In the genomic region with DNA sequence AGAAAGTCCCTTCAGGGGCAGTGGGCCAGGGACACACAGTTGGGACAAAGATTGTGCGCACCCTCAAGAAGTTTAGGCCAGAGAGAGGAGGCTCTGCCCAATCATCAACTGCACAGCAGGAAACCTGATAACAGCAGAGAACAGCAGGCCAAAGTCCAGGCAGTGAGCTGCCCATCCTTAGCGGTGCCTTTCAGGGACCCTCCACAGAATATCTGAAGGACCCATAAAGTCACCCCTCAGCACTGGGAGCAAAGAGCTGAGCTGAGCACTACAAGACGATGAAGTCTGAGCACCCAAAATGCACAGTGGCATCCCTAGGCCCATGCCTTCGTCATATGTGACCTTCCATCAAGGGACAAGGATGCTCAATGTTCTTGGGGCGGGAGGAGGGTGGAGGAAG, we compare ENCODE assay signal across 26 mouse cellular contexts. TPM values are rescaled to one million over a fixed set of nuclear protein-coding genes. Genes with fewer than 3 reads are reported as not detected.
DNase-seq lines count a peak whose midpoint lies in the region; ATAC-seq and TF ChIP-seq lines count a peak whose summit lies in the region.
"Had no signal": no experiment of that assay in that cellular context is flagged by ENCODE, and none has a peak within 500 bp of the region (broad histone marks: within the 10 kb centered on the region; RNA-seq: fewer than 3 reads in every experiment).

No protein-coding gene starts in this region.

- no peak for TF ChIP-seq CTCF in liver, adult 2 months (IDR thresholded peaks at IDR 0.05; ENCODE audit: low read depth, low read length)
- TF ChIP-seq CTCF in liver, postnatal 0 days (IDR thresholded peaks at IDR 0.05; ENCODE audit: low read depth) = no peak
- TF ChIP-seq CTCF in E14TG2a.4 (conservative IDR thresholded peaks at IDR 0.05; ENCODE audit: low read length) = no peak

- no peak for ATAC-seq in forebrain, embryonic 13.5 days
- no peak for ATAC-seq in forebrain, embryonic 11.5 days (replicated peaks; ENCODE audit: low FRiP score)
- ATAC-seq in liver, postnatal 0 days = no peak
- ATAC-seq in liver, embryonic 15.5 days (ENCODE audit: insufficient read depth) = no peak
- ATAC-seq: forebrain, embryonic 16.5 days; midbrain, embryonic 16.5 days; Patski had no signal

- H3K4me3 ChIP-seq in forebrain, embryonic 13.5 days = no peak overlapping the region
- no peak overlapping the region for H3K4me3 ChIP-seq in forebrain, embryonic 11.5 days (ENCODE audit: low read depth, low read length)
- no peak overlapping the region for H3K4me3 ChIP-seq in liver, adult 2 months (ENCODE audit: insufficient read depth, low read depth, low read length)
- no peak overlapping the region for H3K4me3 ChIP-seq in liver, postnatal 0 days (ENCODE audit: low read depth, low read length)
- H3K4me3 ChIP-seq in E14TG2a.4 (replicated peaks; ENCODE audit: low read length) = peak overlapping the region; percentile 64
- no peak overlapping the region for H3K4me3 ChIP-seq in liver, embryonic 15.5 days (replicated peaks)
- H3K4me3 ChIP-seq: embryonic facial prominence, embryonic 10.5 days; embryonic facial prominence, embryonic 15.5 days; megakaryocyte, embryonic 14.5 days had no signal

- TF ChIP-seq EP300 in liver, postnatal 0 days (IDR thresholded peaks at IDR 0.05; ENCODE audit: low read depth) = no peak

- peaks cover 75% of the 10 kb centered on the region for H3K27me3 ChIP-seq in forebrain, embryonic 13.5 days
- H3K27me3 ChIP-seq in forebrain, embryonic 11.5 days (ENCODE audit: control insufficient read depth, insufficient read depth, low read length) = peaks cover 55% of the 10 kb centered on the region
- no peaks in the 10 kb centered on the region for H3K27me3 ChIP-seq in liver, adult 2 months (ENCODE audit: control insufficient read depth, insufficient read depth, low read length)
- H3K27me3 ChIP-seq in liver, postnatal 0 days (ENCODE audit: insufficient read depth, low read length) = peaks cover 11% of the 10 kb centered on the region
- H3K27me3 ChIP-seq in E14TG2a.4 (ENCODE audit: insufficient read depth, low read length) = peaks cover 68% of the 10 kb centered on the region
- H3K27me3 ChIP-seq in liver, embryonic 15.5 days = peaks cover 37% of the 10 kb centered on the region
- H3K27me3 ChIP-seq: Patski had no signal

- H3K4me2 ChIP-seq in forebrain, embryonic 13.5 days = peak overlapping the region; percentile 22
- no peak overlapping the region for H3K4me2 ChIP-seq in forebrain, embryonic 11.5 days (ENCODE audit: low read depth, low read length, severe bottlenecking)
- no peak overlapping the region for H3K4me2 ChIP-seq in liver, postnatal 0 days (ENCODE audit: low read depth, low read length)
- H3K4me2 ChIP-seq in liver, embryonic 15.5 days = peak overlapping the region; percentile 10; the same call in 1 of the 2 replicates
- H3K4me2 ChIP-seq: embryonic facial prominence, embryonic 15.5 days; hindbrain, embryonic 14.5 days had no signal

- no peak for TF ChIP-seq POLR2A in liver, adult 2 months (IDR thresholded peaks at IDR 0.05; ENCODE audit: extremely low read depth, insufficient read depth, low read length)

- no peaks in the 10 kb centered on the region for H3K9me3 ChIP-seq in forebrain, embryonic 13.5 days (replicated peaks)
- H3K9me3 ChIP-seq in forebrain, embryonic 11.5 days (ENCODE audit: control insufficient read depth, low read length) = no peaks in the 10 kb centered on the region
- H3K9me3 ChIP-seq in liver, postnatal 0 days (ENCODE audit: low read length) = no peaks in the 10 kb centered on the region
- H3K9me3 ChIP-seq in E14TG2a.4 (ENCODE audit: low read length) = no peaks in the 10 kb centered on the region
- no peaks in the 10 kb centered on the region for H3K9me3 ChIP-seq in liver, embryonic 15.5 days (replicated peaks)
- H3K9me3 ChIP-seq: embryonic facial prominence, embryonic 10.5 days; embryonic facial prominence, embryonic 15.5 days; megakaryocyte, embryonic 14.5 days had no signal

- H3K36me3 ChIP-seq in forebrain, embryonic 13.5 days (ENCODE audit: poor library complexity, severe bottlenecking) = peaks cover 13% of the 10 kb centered on the region; the same call in 1 of the 2 replicates
- H3K36me3 ChIP-seq in forebrain, embryonic 11.5 days (ENCODE audit: control insufficient read depth, insufficient read depth, low read length) = no peaks in the 10 kb centered on the region; the same call in 1 of the 2 replicates
- H3K36me3 ChIP-seq in liver, adult 2 months (ENCODE audit: control insufficient read depth, insufficient read depth, low read length) = no peaks in the 10 kb centered on the region
- H3K36me3 ChIP-seq in liver, postnatal 0 days (replicated peaks; ENCODE audit: insufficient read depth, low read length) = no peaks in the 10 kb centered on the region; the same call in 1 of the 2 replicates
- peaks cover 47% of the 10 kb centered on the region for H3K36me3 ChIP-seq in E14TG2a.4 (ENCODE audit: insufficient read depth, low read length)
- no peaks in the 10 kb centered on the region for H3K36me3 ChIP-seq in liver, embryonic 15.5 days (replicated peaks)
- H3K36me3 ChIP-seq: embryonic facial prominence, embryonic 15.5 days had no signal

- peaks cover 92% of the 10 kb centered on the region for H3K4me1 ChIP-seq in forebrain, embryonic 13.5 days
- peaks cover 33% of the 10 kb centered on the region for H3K4me1 ChIP-seq in forebrain, embryonic 11.5 days (replicated peaks; ENCODE audit: control insufficient read depth, insufficient read depth, low read length)
- peaks cover 16% of the 10 kb centered on the region for H3K4me1 ChIP-seq in liver, adult 2 months (ENCODE audit: control insufficient read depth, insufficient read depth, low read length)
- 0 out of 2 replicates have a peak, but pooled peaks cover 11% of the 10 kb centered on the region for H3K4me1 ChIP-seq in liver, postnatal 0 days (ENCODE audit: insufficient read depth)
- H3K4me1 ChIP-seq in E14TG2a.4 (replicated peaks; ENCODE audit: low read depth, low read length) = peaks cover 93% of the 10 kb centered on the region
- peaks cover 24% of the 10 kb centered on the region for H3K4me1 ChIP-seq in liver, embryonic 15.5 days (replicated peaks)

- 84% methylated on average over 5 of the region's 5 CpGs for WGBS in forebrain, embryonic 13.5 days
- 84% methylated on average over 5 of the region's 5 CpGs for WGBS in forebrain, embryonic 11.5 days
- 68% methylated on average over 5 of the region's 5 CpGs for WGBS in liver, adult 2 months
- WGBS in liver, postnatal 0 days (ENCODE audit: insufficient replicate concordance) = 62% methylated on average over 5 of the region's 5 CpGs
- WGBS in liver, embryonic 15.5 days (ENCODE audit: insufficient replicate concordance) = 53% methylated on average over 5 of the region's 5 CpGs

- no peak overlapping the region; the same call in 1 of the 2 replicates for H3K9ac ChIP-seq in forebrain, embryonic 13.5 days
- H3K9ac ChIP-seq in forebrain, embryonic 11.5 days (ENCODE audit: low read length) = no peak overlapping the region
- no peak overlapping the region for H3K9ac ChIP-seq in liver, adult 2 months (ENCODE audit: low read depth, low read length)
- no peak overlapping the region for H3K9ac ChIP-seq in liver, postnatal 0 days (replicated peaks)
- no peak overlapping the region for H3K9ac ChIP-seq in liver, embryonic 15.5 days
- H3K9ac ChIP-seq: embryonic facial prominence, embryonic 15.5 days; hindbrain, embryonic 14.5 days had no signal

- DNase-seq in forebrain, embryonic 11.5 days (ENCODE audit: low spot score) = no peak
- DNase-seq in liver, adult 2 months (ENCODE audit: extremely low read depth, low read depth, low spot score) = peak; percentile 32
- no peak for DNase-seq in liver, postnatal 0 days
- DNase-seq in retina, postnatal 1 day = no peak
- DNase-seq: adrenal gland, postnatal 10 days; cerebellum, adult 8-10 months; cerebellum, postnatal 25 days; heart, postnatal 4 days; kidney, adult 8-10 months; kidney, postnatal 10 days; layer of hippocampus, postnatal 36 days; lung, postnatal 4 days; right cerebral cortex, adult 18-20 months; thymus, adult 18-20 months; thymus, postnatal 25 days had no signal

- H3K27ac ChIP-seq in forebrain, embryonic 13.5 days = no peak overlapping the region
- no peak overlapping the region for H3K27ac ChIP-seq in forebrain, embryonic 11.5 days (ENCODE audit: low read depth, low read length)
- peak overlapping the region; percentile 26; the same call in 1 of the 2 replicates for H3K27ac ChIP-seq in liver, adult 2 months (replicated peaks; ENCODE audit: insufficient read depth, low read depth, low read length)
- no peak overlapping the region for H3K27ac ChIP-seq in liver, postnatal 0 days (ENCODE audit: low read depth)
- H3K27ac ChIP-seq in liver, embryonic 15.5 days (replicated peaks) = no peak overlapping the region
- H3K27ac ChIP-seq: embryonic facial prominence, embryonic 10.5 days; embryonic facial prominence, embryonic 15.5 days; hindbrain, embryonic 14.5 days; stomach, postnatal 0 days had no signal

- peaks cover 14% of the 10 kb centered on the region; the same call in 1 of the 2 replicates for H3K79me2 ChIP-seq in liver, adult 2 months (ENCODE audit: control insufficient read depth, insufficient read depth, low read length)

RNA-seq across cellular contexts. Expression of a gene that starts 6.5 kb away (rescaled TPM):
- polyA plus RNA-seq in forebrain, embryonic 13.5 days (2015; fragmentation: Nextera tagmentation; extraction: Ambion mirVana) = 13.4 and 15.6 TPM in 2 replicates
- polyA plus RNA-seq in forebrain, embryonic 11.5 days (2014; fragmentation: Nextera tagmentation; extraction: Ambion mirVana) = 26.1 and 27.8 TPM in 2 replicates
- total RNA-seq in liver, adult 2 months (2014; rRNA removed) = 2.0 and 4.1 TPM in 2 replicates
- polyA plus RNA-seq in liver, adult 2 months (2012; rRNA removed) = 18.5 and 24.6 TPM in 2 replicates
- polyA plus RNA-seq in liver, postnatal 0 days (2015; fragmentation: Nextera tagmentation; extraction: Ambion mirVana) = 5.9 and 6.2 TPM in 2 replicates
- 4.6 and 4.8 TPM in 2 replicates for polyA plus RNA-seq in liver, embryonic 15.5 days (2015; fragmentation: Nextera tagmentation; extraction: Ambion mirVana)

Comparison
In these comparisons a context has a peak if more than half of its experiments do, and no peak if none do; other contexts are left out.
1. H3K4me2 ChIP-seq: peak in forebrain, embryonic 13.5 days (single experiment) and liver, embryonic 15.5 days (single experiment); none in forebrain, embryonic 11.5 days (single experiment) and liver, postnatal 0 days (single experiment).